Mouse (Mus musculus): ENCODE data around the gene Zfp217. TPM values are rescaled to one million over a fixed set of nuclear protein-coding genes. Genes with fewer than 3 reads are reported as not detected.

Gene Zfp217
- polyA plus RNA-seq, 2 experiments = 2.3 to 4.8 TPM

DNA sequence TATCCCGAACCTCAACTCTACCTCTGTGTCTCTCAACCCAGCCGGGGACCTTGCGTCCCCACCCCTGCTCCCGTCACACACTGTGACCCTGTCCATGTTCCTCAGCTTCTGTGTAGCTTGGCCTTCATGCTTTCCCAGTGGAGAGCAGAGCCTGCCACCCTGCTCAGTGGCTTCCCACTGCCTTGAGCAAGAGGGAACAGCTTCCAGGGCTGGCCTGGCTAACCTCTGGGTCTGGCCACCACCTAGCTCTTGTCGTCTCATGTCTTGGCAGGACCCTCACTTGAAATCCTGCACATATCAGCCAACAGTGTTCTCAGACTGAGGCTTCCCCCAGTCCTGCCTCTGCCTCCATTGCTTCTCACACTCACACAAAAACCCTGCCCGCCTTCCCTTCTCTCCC, 12.1 kb downstream of the Zfp217 start:
- H3K4me3 ChIP-seq (ENCODE audit: insufficient read depth in 1 of 2, low read depth in 2 of 2, low read length in 2 of 2) = no peak overlapping the region
- no peak for DNase-seq (ENCODE audit: low read depth in 3 of 3, low spot score in 3 of 3)
- peaks cover 35 to 41% of the 10 kb centered on the region in 2 experiments for H3K4me1 ChIP-seq (replicated peaks; ENCODE audit: control insufficient read depth in 2 of 2, insufficient read depth in 2 of 2, low read length in 1 of 2)
- TF ChIP-seq CTCF (IDR thresholded peaks at IDR 0.05; ENCODE audit: low read depth) (no peak), EP300 (IDR thresholded peaks at IDR 0.05; ENCODE audit: low read depth) (no peak)
- H3K4me2 ChIP-seq (ENCODE audit: low read depth) = no peak overlapping the region
- no peak overlapping the region for H3K9ac ChIP-seq (replicated peaks)
- H3K27ac ChIP-seq = no peak overlapping the region
- H3K9me3 ChIP-seq (ENCODE audit: control insufficient read depth, low read length) = no peaks in the 10 kb centered on the region
- no peaks in the 10 kb centered on the region; the same call in 1 of the 2 replicates for H3K36me3 ChIP-seq (replicated peaks; ENCODE audit: control insufficient read depth, insufficient read depth, low read depth)
- no peak for ATAC-seq (ENCODE audit: insufficient read depth)
- WGBS (ENCODE audit: insufficient replicate concordance) = 88% methylated on average over 6 of the region's 6 CpGs
- H3K27me3 ChIP-seq (ENCODE audit: control insufficient read depth, insufficient read depth, low read length) = no peaks in the 10 kb centered on the region

DNA sequence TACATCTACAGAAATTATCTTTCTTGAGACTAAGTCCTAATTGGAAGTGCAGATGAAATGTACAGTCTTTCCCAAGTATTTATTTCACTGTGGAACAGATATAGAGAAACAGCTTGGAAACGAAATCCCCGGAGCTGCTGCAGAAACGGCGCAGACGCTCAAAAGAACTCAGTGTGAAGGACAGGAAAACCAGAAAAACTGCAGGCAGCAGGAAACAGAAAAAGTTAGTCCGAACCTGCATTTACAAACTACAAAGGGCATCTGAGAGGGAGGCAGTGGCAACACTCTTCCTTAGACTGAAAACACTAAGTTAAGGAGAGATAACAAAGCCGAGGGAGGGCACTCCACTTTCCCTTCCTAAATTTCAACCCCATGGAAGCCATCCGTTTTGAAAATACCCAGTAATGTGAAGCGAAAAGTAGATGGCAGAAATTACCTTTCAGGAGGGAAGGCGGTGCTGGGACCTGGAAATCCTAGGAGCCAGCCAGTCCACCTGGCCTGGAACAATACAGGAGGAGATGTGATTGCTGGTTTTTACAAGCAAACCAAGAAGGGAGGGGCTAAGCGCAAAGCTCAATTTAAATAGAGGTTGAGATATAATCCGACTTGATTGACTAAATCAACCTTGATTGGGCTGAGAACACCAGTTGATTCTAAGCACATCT, 13.7 kb downstream of the Zfp217 start:
- 11% methylated on average over 12 of the region's 12 CpGs for WGBS (ENCODE audit: insufficient replicate concordance)

DNA sequence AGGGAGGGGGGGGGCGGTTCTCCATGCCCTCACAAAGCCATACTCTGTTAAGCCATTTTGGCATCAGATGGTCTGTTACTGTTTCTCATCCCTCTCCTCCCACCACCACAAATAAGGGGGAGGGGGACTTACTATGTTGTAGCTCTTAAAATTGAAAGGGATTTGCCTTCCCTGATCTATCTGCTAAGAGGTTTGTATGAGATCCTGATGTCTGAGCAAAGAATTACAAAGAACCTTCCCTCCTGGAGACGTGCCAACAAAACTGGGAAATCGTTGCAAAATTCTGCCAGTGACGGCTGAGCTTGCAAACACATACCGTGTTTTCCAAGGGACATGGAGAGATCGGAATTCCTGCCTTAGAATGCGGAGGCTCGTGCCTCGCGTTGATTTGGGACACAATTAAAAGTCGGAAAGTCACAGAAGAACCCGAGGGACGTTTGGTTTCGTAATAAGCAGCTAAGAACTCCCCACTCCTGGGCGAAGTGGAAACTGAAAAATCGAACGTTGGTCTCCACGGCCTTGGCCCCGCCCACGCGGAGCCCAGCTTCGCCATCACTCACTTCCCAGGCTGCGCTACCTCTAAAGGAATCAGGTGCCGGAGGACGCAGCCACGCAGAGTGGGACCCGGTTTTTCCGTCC, 14.7 kb downstream of the Zfp217 start:
- H3K27me3 ChIP-seq (ENCODE audit: control insufficient read depth, insufficient read depth, low read length) = no peaks in the 10 kb centered on the region
- H3K36me3 ChIP-seq (replicated peaks; ENCODE audit: control insufficient read depth, insufficient read depth, low read depth) = no peaks in the 10 kb centered on the region
- peak overlapping the region; percentile 83 for H3K4me2 ChIP-seq (ENCODE audit: low read depth)
- no peaks in the 10 kb centered on the region for H3K9me3 ChIP-seq (ENCODE audit: control insufficient read depth, low read length)
- 2% methylated on average over 28 of the region's 28 CpGs for WGBS (ENCODE audit: insufficient replicate concordance)
- peak overlapping the region; percentile 81 for H3K27ac ChIP-seq
- peak overlapping the region; percentile 84 to 99 for H3K4me3 ChIP-seq (ENCODE audit: insufficient read depth in 1 of 2, low read depth in 2 of 2, low read length in 2 of 2)
- TF ChIP-seq CTCF (IDR thresholded peaks at IDR 0.05; ENCODE audit: low read depth) (no peak), EP300 (IDR thresholded peaks at IDR 0.05; ENCODE audit: low read depth) (no peak)
- H3K4me1 ChIP-seq (replicated peaks; ENCODE audit: control insufficient read depth in 2 of 2, insufficient read depth in 2 of 2, low read length in 1 of 2) = peaks cover 43 to 54% of the 10 kb centered on the region in 2 experiments
- H3K9ac ChIP-seq (replicated peaks) = peak overlapping the region; percentile 71
- no peak for DNase-seq (ENCODE audit: low read depth in 3 of 3, low spot score in 3 of 3)
- ATAC-seq (ENCODE audit: insufficient read depth) = no peak

More for the DNA sequence above, 13.7 kb downstream of the Zfp217 start:
- Histone ChIP-seq H3K4me3 (ENCODE audit: insufficient read depth in 1 of 2, low read depth in 2 of 2, low read length in 2 of 2) (peak overlapping the region; percentile 21 to 99), H3K4me2 (ENCODE audit: low read depth) (peak overlapping the region; percentile 83), H3K4me1 (replicated peaks; ENCODE audit: control insufficient read depth in 2 of 2, insufficient read depth in 2 of 2, low read length in 1 of 2) (peaks cover 42 to 45% of the 10 kb centered on the region in 2 experiments), H3K27me3 (ENCODE audit: control insufficient read depth, insufficient read depth, low read length) (no peaks in the 10 kb centered on the region), H3K36me3 (replicated peaks; ENCODE audit: control insufficient read depth, insufficient read depth, low read depth) (no peaks in the 10 kb centered on the region; the same call in 1 of the 2 replicates), H3K27ac (peak overlapping the region; percentile 81), H3K9me3 (ENCODE audit: control insufficient read depth, low read length) (no peaks in the 10 kb centered on the region), H3K9ac (replicated peaks) (peak overlapping the region; percentile 71)
- no peak for ATAC-seq (ENCODE audit: insufficient read depth)
- no peak for DNase-seq (ENCODE audit: low read depth in 3 of 3, low spot score in 3 of 3)
- no peak for TF ChIP-seq EP300 (IDR thresholded peaks at IDR 0.05; ENCODE audit: low read depth)
- no peak for TF ChIP-seq CTCF (IDR thresholded peaks at IDR 0.05; ENCODE audit: low read depth)

DNA sequence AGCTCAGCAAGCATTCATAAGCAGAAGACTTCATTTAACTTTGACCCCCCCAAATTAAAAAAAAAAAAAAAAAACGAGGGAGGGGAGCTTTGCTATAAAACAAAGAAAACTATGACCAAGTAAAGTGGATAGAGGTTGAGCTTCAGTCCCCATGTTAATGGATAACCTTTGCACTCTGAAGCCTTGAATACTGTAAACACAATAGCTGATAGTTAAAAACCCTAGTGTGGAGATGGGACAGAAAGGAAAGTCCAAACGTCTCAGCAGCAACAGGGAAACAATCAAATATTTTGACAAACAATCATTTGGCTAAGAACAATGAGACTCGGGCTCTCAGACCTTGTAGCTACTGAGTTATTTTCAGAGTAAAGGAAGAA, 15.2 kb downstream of the Zfp217 start:
- Histone ChIP-seq H3K36me3 (replicated peaks; ENCODE audit: control insufficient read depth, insufficient read depth, low read depth) (no peaks in the 10 kb centered on the region), H3K4me3 (ENCODE audit: insufficient read depth in 1 of 2, low read depth in 2 of 2, low read length in 2 of 2) (peak overlapping the region; percentile 84 to 99), H3K9me3 (ENCODE audit: control insufficient read depth, low read length) (no peaks in the 10 kb centered on the region), H3K4me2 (ENCODE audit: low read depth) (peak overlapping the region; percentile 83), H3K4me1 (replicated peaks; ENCODE audit: control insufficient read depth in 2 of 2, insufficient read depth in 2 of 2, low read length in 1 of 2) (peaks cover 47 to 58% of the 10 kb centered on the region in 2 experiments), H3K9ac (replicated peaks) (peak overlapping the region; percentile 71), H3K27me3 (ENCODE audit: control insufficient read depth, insufficient read depth, low read length) (no peaks in the 10 kb centered on the region), H3K27ac (peak overlapping the region; percentile 81)
- DNase-seq (ENCODE audit: low read depth in 3 of 3, low spot score in 3 of 3) = no peak
- 0% methylated on average over 3 of the region's 3 CpGs for WGBS (ENCODE audit: insufficient replicate concordance)
- TF ChIP-seq EP300 (IDR thresholded peaks at IDR 0.05; ENCODE audit: low read depth) (no peak), CTCF (IDR thresholded peaks at IDR 0.05; ENCODE audit: low read depth) (no peak)
- no peak for ATAC-seq (ENCODE audit: insufficient read depth)

- WGBS (ENCODE audit: insufficient replicate concordance) = 6% methylated on average over 10 of the region's 10 CpGs
- H3K4me1 ChIP-seq (replicated peaks; ENCODE audit: control insufficient read depth in 2 of 2, insufficient read depth in 2 of 2, low read length in 1 of 2) = peaks cover 48 to 58% of the 10 kb centered on the region in 2 experiments
- no peaks in the 10 kb centered on the region for H3K9me3 ChIP-seq (ENCODE audit: control insufficient read depth, low read length)
- H3K27ac ChIP-seq = peak overlapping the region; percentile 72
- DNase-seq (ENCODE audit: low read depth in 3 of 3, low spot score in 3 of 3) (peak in 1 of 3 experiments; percentile 49), ATAC-seq (ENCODE audit: insufficient read depth) (no peak)
- H3K4me3 ChIP-seq (ENCODE audit: insufficient read depth in 1 of 2, low read depth in 2 of 2, low read length in 2 of 2) = peak overlapping the region; percentile 81 to 99
- no peaks in the 10 kb centered on the region for H3K36me3 ChIP-seq (replicated peaks; ENCODE audit: control insufficient read depth, insufficient read depth, low read depth)
- no peaks in the 10 kb centered on the region for H3K27me3 ChIP-seq (ENCODE audit: control insufficient read depth, insufficient read depth, low read length)
- TF ChIP-seq EP300 (IDR thresholded peaks at IDR 0.05; ENCODE audit: low read depth) (no peak), CTCF (IDR thresholded peaks at IDR 0.05; ENCODE audit: low read depth) (no peak)
- peak overlapping the region; percentile 44 for H3K9ac ChIP-seq (replicated peaks)
- peak overlapping the region; percentile 83 for H3K4me2 ChIP-seq (ENCODE audit: low read depth)
These were observed 15.9 kb downstream of the Zfp217 start for GRCm38 (mm10) chr2:170131981-170132460.
